17 mouse cellular contexts compared by ENCODE assay signal in the genomic region with DNA sequence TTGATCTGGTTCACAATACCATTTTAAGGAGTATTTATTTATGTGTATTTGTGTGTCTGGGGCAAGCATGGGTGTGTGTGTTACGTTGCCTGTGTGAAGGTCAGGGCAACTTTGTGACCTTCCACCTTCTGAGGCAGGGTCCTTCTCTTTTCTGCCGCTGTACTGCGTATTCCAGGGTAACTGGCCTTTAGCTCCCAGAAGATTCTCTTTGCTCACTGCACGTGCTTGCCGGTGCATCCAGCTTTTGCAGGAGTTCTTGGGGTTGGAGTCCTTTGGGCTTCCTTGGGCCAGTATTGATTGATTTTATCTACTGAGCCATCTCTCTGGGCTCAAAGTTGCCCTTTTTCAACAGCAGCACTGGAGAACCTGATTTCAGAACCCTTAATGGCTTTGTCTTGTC.
"Had no signal": no experiment of that assay in that cellular context is flagged by ENCODE, and none has a peak within 500 bp of the region (broad histone marks: within the 10 kb centered on the region; RNA-seq: fewer than 3 reads in every experiment).

No protein-coding gene starts in this region.

- H3K27me3 ChIP-seq: neural tube, embryonic 12.5 days; neural tube, embryonic 13.5 days; neural tube, embryonic 15.5 days; stomach, embryonic 15.5 days had no signal

- H3K9ac ChIP-seq: neural tube, embryonic 12.5 days; neural tube, embryonic 13.5 days; neural tube, embryonic 15.5 days; stomach, embryonic 15.5 days had no signal

- H3K4me3 ChIP-seq: neural tube, embryonic 12.5 days; neural tube, embryonic 13.5 days; neural tube, embryonic 15.5 days; stomach, embryonic 15.5 days had no signal

- H3K4me1 ChIP-seq: neural tube, embryonic 12.5 days; neural tube, embryonic 13.5 days; neural tube, embryonic 15.5 days; stomach, embryonic 15.5 days had no signal

- DNase-seq: retina, postnatal 1 day; right cerebral cortex, adult 18-20 months; right cerebral cortex, postnatal 14 days; right cerebral cortex, postnatal 25 days; right cerebral cortex, postnatal 4 days; spleen, adult 18-20 months; thymus, adult 18-20 months; thymus, adult 2 months; thymus, postnatal 14 days; thymus, postnatal 25 days; thymus, postnatal 36 days; thymus, postnatal 4 days had no signal

- H3K36me3 ChIP-seq: neural tube, embryonic 12.5 days; neural tube, embryonic 13.5 days; neural tube, embryonic 15.5 days; stomach, embryonic 15.5 days had no signal

- H3K27ac ChIP-seq: neural tube, embryonic 12.5 days; neural tube, embryonic 13.5 days; neural tube, embryonic 15.5 days; stomach, embryonic 15.5 days; stomach, postnatal 0 days had no signal

- H3K9me3 ChIP-seq: neural tube, embryonic 12.5 days; neural tube, embryonic 13.5 days; neural tube, embryonic 15.5 days; stomach, embryonic 15.5 days had no signal

- H3K4me2 ChIP-seq: neural tube, embryonic 12.5 days; neural tube, embryonic 13.5 days; neural tube, embryonic 15.5 days; stomach, embryonic 15.5 days had no signal
